Mouse (Mus musculus) liver, embryonic 16.5 days (tissue): Measurements from ENCODE around the gene Bhlhb9. TPM values are rescaled to one million over a fixed set of nuclear protein-coding genes. Genes with fewer than 3 reads are reported as not detected.

Experiments used
- microRNA counts: library from miRNA; unstranded; fragments of <30 nt; microRNA quantifications from one replicate; lab custom pipeline; 2016
- microRNA-seq: library from miRNA; unstranded; fragments of <30 nt; microRNA quantifications from one replicate; pipeline ENCODE4, GENCODE M21; 2016
- polyA plus RNA-seq: library from polyadenylated mRNA; unstranded; fragments of >200 nt; fragmentation: Nextera tagmentation; extraction: Ambion mirVana; gene quantifications from 2 replicates; pipeline ENCODE4 v1.2.1, GENCODE M21; 2015

Gene Bhlhb9
- polyA plus RNA-seq, 1 experiment from 2014 or later = 9.8 TPM

MicroRNAs within 50 kb of the gene (microRNA counts, 519-probe panel; counts per million panel counts)
- 60.7 counts per million for microRNA mmu-miR-1970 (lab: Ali Mortazavi, UCI)

Small RNA genes within 50 kb of the gene (microRNA-seq; reads per million reads assigned to microRNA genes)
- not detected for gene Mir1970

Other genes with a start within 250 kb of the Bhlhb9 start
- gene Nxf7, start 198.8 kb upstream of the Bhlhb9 start, polyA plus RNA-seq = 0.05 and 0.14 TPM in 2 replicates
- not detected in 2 replicates for gene Prame, start 169.9 kb upstream of the Bhlhb9 start, polyA plus RNA-seq
- gene Tcp11x2, start 103.8 kb upstream of the Bhlhb9 start, polyA plus RNA-seq = not detected in 2 replicates
- not detected in 2 replicates for gene Tmsb15a, start 72.3 kb upstream of the Bhlhb9 start, polyA plus RNA-seq
- gene Armcx5, start 54.9 kb upstream of the Bhlhb9 start, polyA plus RNA-seq = 2.9 and 3.5 TPM in 2 replicates
- 6.5 and 6.7 TPM in 2 replicates for gene Gprasp1, start 54.9 kb upstream of the Bhlhb9 start, polyA plus RNA-seq
- gene Gprasp2, start 41.4 kb downstream of the Bhlhb9 start, polyA plus RNA-seq = 1.4 and 1.5 TPM in 2 replicates
- 17.6 and 18.0 TPM in 2 replicates for gene Arxes2, start 196.2 kb downstream of the Bhlhb9 start, polyA plus RNA-seq
- 7.7 and 8.4 TPM in 2 replicates for gene Arxes1, start 235.8 kb downstream of the Bhlhb9 start, polyA plus RNA-seq